Mouse (Mus musculus) CH12.LX (cell line): ENCODE data around the gene Mov10l1. TPM values are rescaled to one million over a fixed set of nuclear protein-coding genes. Genes with fewer than 3 reads are reported as not detected.

Experiments
- DNase-seq: peaks from one replicate; pipeline ENCODE4 v3.0.0-alpha.2; 2013; ENCODE audit errors: extremely low read depth
- H3K27ac ChIP-seq: 2 replicates; pipeline ENCODE4 v1.5.1; 2012; ENCODE audit warnings: low read depth, mild to moderate bottlenecking, control low read depth, moderate library complexity; ENCODE audit not compliant: insufficient read depth
- H3K27me3 ChIP-seq: replicated peaks from 2 replicates; pipeline ENCODE3; 2012; ENCODE audit warnings: inconsistent platforms
- H3K36me3 ChIP-seq, 2 experiments: replicated peaks in 1 of 2; 2 replicates each; pipeline versions ENCODE3 to v1.6.1; 2012; ENCODE audit warnings: inconsistent platforms in 1 of 2, low read length in 1 of 2, mild to moderate bottlenecking in 1 of 2, mixed read lengths in 1 of 2, moderate library complexity in 1 of 2; ENCODE audit not compliant: control insufficient read depth in 1 of 2, insufficient read depth in 1 of 2
- H3K4me1 ChIP-seq, 2 experiments: 2 replicates each; pipeline ENCODE4 v1.6.1; 2012; ENCODE audit warnings: inconsistent platforms in 1 of 2, moderate library complexity in 1 of 2; ENCODE audit not compliant: insufficient read depth in 2 of 2, control insufficient read depth in 1 of 2
- H3K4me2 ChIP-seq: 2 replicates; pipeline ENCODE4 v1.6.1; 2012; ENCODE audit warnings: low read depth, mild to moderate bottlenecking, control low read depth; ENCODE audit not compliant: poor library complexity, insufficient read depth, severe bottlenecking
- H3K4me3 ChIP-seq, 3 experiments: fragments of 150-350 bp in 1 of 3; sonication (generic) in 1 of 3; replicated peaks in 1 of 3; 2 replicates each; pipeline versions ENCODE3 to v1.5.1; 2011 to 2012; ENCODE audit warnings: low read depth in 2 of 3, low read length in 2 of 3, mild to moderate bottlenecking in 2 of 3, moderate library complexity in 2 of 3, control low read depth in 1 of 3, improper control_type of control experiment in 1 of 3, inconsistent platforms in 1 of 3, mixed read lengths in 1 of 3; ENCODE audit not compliant: poor library complexity in 1 of 3
- H3K79me2 ChIP-seq: replicated peaks from 2 replicates; pipeline ENCODE4 v1.6.1; 2012; ENCODE audit warnings: mild to moderate bottlenecking, moderate library complexity; ENCODE audit not compliant: control insufficient read depth, poor library complexity, insufficient read depth, severe bottlenecking; ENCODE audit errors: extremely low read depth
- H3K9ac ChIP-seq: 2 replicates; pipeline ENCODE4 v1.6.1; 2012; ENCODE audit warnings: low read depth, mild to moderate bottlenecking, control low read depth, moderate library complexity; ENCODE audit not compliant: insufficient read depth
- H3K9me3 ChIP-seq: replicated peaks from 2 replicates; pipeline ENCODE3; 2012; ENCODE audit warnings: low read length, inconsistent platforms, mixed read lengths
- BHLHE40 ChIP-seq: IDR thresholded peaks from 2 replicates; pipeline ENCODE4 v1.6.1; 2011; ENCODE audit warnings: mild to moderate bottlenecking, low read depth, low read length, improper control_type of control experiment
- GABPA ChIP-seq: IDR thresholded peaks from 2 replicates; pipeline ENCODE4 v1.6.1; 2012; ENCODE audit warnings: low read depth, low read length, improper control_type of control experiment, inconsistent platforms; ENCODE audit not compliant: insufficient replicate concordance
- HCFC1 ChIP-seq: IDR thresholded peaks from 2 replicates; pipeline ENCODE4 v1.6.1; 2012; ENCODE audit warnings: low read depth, mild to moderate bottlenecking, inconsistent platforms, low read length, improper control_type of control experiment
- JUN ChIP-seq: IDR thresholded peaks from 2 replicates; pipeline ENCODE4 v1.6.1; 2011; ENCODE audit warnings: low read depth, mild to moderate bottlenecking, low read length, improper control_type of control experiment, moderate library complexity; ENCODE audit not compliant: insufficient read depth
- MAFK ChIP-seq: IDR thresholded peaks from 2 replicates; pipeline ENCODE4 v1.6.1; 2011; ENCODE audit warnings: low read length, improper control_type of control experiment; ENCODE audit not compliant: insufficient replicate concordance
- MAX ChIP-seq: IDR thresholded peaks from 2 replicates; pipeline ENCODE4 v1.6.1; 2011; ENCODE audit warnings: low read length, improper control_type of control experiment
- MEF2A ChIP-seq: IDR thresholded peaks from 2 replicates; pipeline ENCODE4 v1.6.1; 2014; ENCODE audit warnings: low read depth, mild to moderate bottlenecking, inconsistent platforms, low read length, improper control_type of control experiment, borderline replicate concordance
- MXI1 ChIP-seq: IDR thresholded peaks from 2 replicates; pipeline ENCODE4 v1.6.1; 2011; ENCODE audit warnings: mild to moderate bottlenecking, low read depth, low read length, improper control_type of control experiment
- NRF1 ChIP-seq: IDR thresholded peaks from 2 replicates; pipeline ENCODE4 v1.6.1; 2014; ENCODE audit warnings: low read depth, mild to moderate bottlenecking, inconsistent platforms, low read length, improper control_type of control experiment, moderate library complexity
- PAX5 ChIP-seq: IDR thresholded peaks from 2 replicates; pipeline ENCODE4 v1.6.1; 2012; ENCODE audit warnings: low read length, inconsistent platforms, mixed read lengths
- POLR2A ChIP-seq: IDR thresholded peaks from 2 replicates; pipeline ENCODE4 v1.6.1; 2011; ENCODE audit warnings: low read depth, mild to moderate bottlenecking, improper control_type of control experiment, low read length
- POLR2AphosphoS2 ChIP-seq: IDR thresholded peaks from 2 replicates; pipeline ENCODE4 v1.6.1; 2011; ENCODE audit warnings: low read depth, low read length, improper control_type of control experiment
- RCOR1 ChIP-seq: conservative IDR thresholded peaks from 2 replicates; pipeline ENCODE4 v1.6.1; 2012; ENCODE audit warnings: low read depth, mild to moderate bottlenecking, inconsistent platforms, low read length, improper control_type of control experiment
- SIN3A ChIP-seq: IDR thresholded peaks from 2 replicates; pipeline ENCODE4 v1.6.1; 2012; ENCODE audit warnings: low read length, improper control_type of control experiment, inconsistent platforms
- SMC3 ChIP-seq: IDR thresholded peaks from 2 replicates; pipeline ENCODE4 v1.6.1; 2011; ENCODE audit warnings: low read depth, low read length, improper control_type of control experiment
- TBP ChIP-seq: conservative IDR thresholded peaks from 2 replicates; pipeline ENCODE4 v1.6.1; 2011; ENCODE audit warnings: low read depth, low read length, improper control_type of control experiment
- TCF12 ChIP-seq: IDR thresholded peaks from 2 replicates; pipeline ENCODE4 v1.6.1; 2014; ENCODE audit warnings: low read depth, mild to moderate bottlenecking, inconsistent platforms, low read length, improper control_type of control experiment
- UBTF ChIP-seq: IDR thresholded peaks from 2 replicates; pipeline ENCODE4 v1.6.1; 2012; ENCODE audit warnings: low read depth, mild to moderate bottlenecking, inconsistent platforms, low read length, improper control_type of control experiment, moderate library complexity
- ZC3H11A ChIP-seq: IDR thresholded peaks from 2 replicates; pipeline ENCODE4 v1.6.1; 2012; ENCODE audit warnings: low read depth, mild to moderate bottlenecking, inconsistent platforms, low read length, improper control_type of control experiment
- ZKSCAN1 ChIP-seq: IDR thresholded peaks from 2 replicates; pipeline ENCODE4 v1.6.1; 2012; ENCODE audit warnings: low read depth, inconsistent platforms, low read length, improper control_type of control experiment, borderline replicate concordance
- ZNF384 ChIP-seq: IDR thresholded peaks from 2 replicates; pipeline ENCODE4 v1.6.1; 2012; ENCODE audit warnings: low read depth, low read length, improper control_type of control experiment, inconsistent platforms
- dilution Hi-C: fragments of 300-500 bp; cut with MboI; formaldehyde crosslinking; loops from 2 replicates; pipeline ENCODE4 v1.14.3; 2020; ENCODE audit warnings: low sequenced_read_pairs; ENCODE audit not compliant: extremely low pct_unique_long_range_greater_than_20kb, extremely low pct_ligation_motif_present
- in situ Hi-C: fragments of 300-500 bp; cut with MboI; formaldehyde crosslinking; loops from 3 replicates; pipeline ENCODE4 v1.14.3; 2019; ENCODE audit warnings: low sequenced_read_pairs, low pct_ligation_motif_present, low pct_unique_long_range_greater_than_20kb, mixed read lengths
- polyA plus RNA-seq: library from polyadenylated mRNA; unstranded; fragments of >175 nt; gene quantifications from 2 replicates; pipeline ENCODE4 v1.2.1, GENCODE M21; 2012; ENCODE audit warnings: low read depth; ENCODE audit not compliant: insufficient read length
- total RNA-seq, 2 experiments: library from RNA; depleted of rRNA; stranded (reverse); fragments of 300-350 nt in 1 of 2; fragments of >200 nt in 1 of 2; gene quantifications; 2 replicates each; pipeline ENCODE4 v1.2.3; 2012 to 2014

Mov10l1 gene
- total and polyA plus RNA-seq, 3 experiments = not detected

DNA sequence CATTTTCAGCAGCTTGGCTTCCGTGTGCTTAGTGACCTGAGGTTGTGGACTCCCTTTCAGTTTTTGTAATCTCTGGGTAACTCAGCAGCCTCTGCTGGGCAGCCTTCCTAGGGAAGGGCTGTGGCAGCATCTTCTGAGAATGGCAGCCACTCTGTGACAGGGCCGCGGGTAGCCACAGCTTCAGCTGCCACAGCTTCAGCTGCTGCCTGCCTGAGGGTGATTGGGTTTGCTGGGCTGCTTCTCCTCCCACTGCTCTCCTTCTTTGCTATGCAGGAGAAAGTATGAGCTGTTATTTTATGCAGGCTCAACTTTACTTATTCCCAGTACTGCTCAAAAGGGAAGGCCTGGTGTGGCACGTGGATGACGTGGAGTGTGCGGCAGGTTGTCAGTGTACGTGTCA, 24.3 kb downstream of the Mov10l1 start:
- Histone ChIP-seq H3K9ac (no peak overlapping the region), H3K36me3 (no peaks in the 10 kb centered on the region), H3K4me2 (no peak overlapping the region), H3K27ac (no peak overlapping the region), H3K9me3 (no peaks in the 10 kb centered on the region), H3K79me2 (no peaks in the 10 kb centered on the region), H3K27me3 (peaks cover 85% of the 10 kb centered on the region)
- dilution Hi-C loops (no loop called here), in situ Hi-C loops (no loop called here)
- no peak for DNase-seq
- TF ChIP-seq TBP = no peak
- no peak for TF ChIP-seq GABPA
- no peak for TF ChIP-seq SIN3A
- no peak for TF ChIP-seq MEF2A
- TF ChIP-seq POLR2A = no peak
- no peak for TF ChIP-seq ZKSCAN1
- no peak for TF ChIP-seq JUN
- TF ChIP-seq ZC3H11A = no peak
- TF ChIP-seq HCFC1 = no peak
- no peak for TF ChIP-seq NRF1
- no peak for TF ChIP-seq MAFK
- TF ChIP-seq TCF12 = no peak
- TF ChIP-seq BHLHE40 = no peak
- TF ChIP-seq, all 38 proteins: peak for 0
- Histone ChIP-seq H3K4me1 (no peaks in the 10 kb centered on the region), H3K4me3 (no peak overlapping the region)

- Histone ChIP-seq H3K4me2 (no peak overlapping the region), H3K79me2 (no peaks in the 10 kb centered on the region), H3K4me1 (no peaks in the 10 kb centered on the region), H3K36me3 (no peaks in the 10 kb centered on the region)
- in situ Hi-C loops = no loop called here
- TF ChIP-seq UBTF = no peak
- no peak for TF ChIP-seq PAX5
- TF ChIP-seq GABPA = no peak
- TF ChIP-seq MXI1 = no peak
- no peak for TF ChIP-seq MAFK
- no peak for TF ChIP-seq HCFC1
- no peak for TF ChIP-seq MEF2A
- TF ChIP-seq ZNF384 = no peak
- no peak for TF ChIP-seq POLR2AphosphoS2
- TF ChIP-seq NRF1 = no peak
- no peak for TF ChIP-seq RCOR1
- TF ChIP-seq SMC3 = no peak
- no peak for TF ChIP-seq MAX
- TF ChIP-seq, all 38 proteins: peak for 0
- no peak for DNase-seq
- H3K4me3 ChIP-seq = no peak overlapping the region
- dilution Hi-C loops = no loop called here
- no peaks in the 10 kb centered on the region for H3K9me3 ChIP-seq
- peaks cover 83% of the 10 kb centered on the region for H3K27me3 ChIP-seq
- no peak overlapping the region for H3K9ac ChIP-seq
- H3K27ac ChIP-seq = no peak overlapping the region
These were observed 25.1 kb downstream of the Mov10l1 start for GRCm38 (mm10) chr15:89007781-89008180.
